Mouse (Mus musculus) E14TG2a.4 (cell line): ENCODE measurements at regions not wholly inside any gene's neighbourhood (a gene's known extent, or its start where the extent isn't known, plus 50 kb on each side); places are given as distances from the start of the nearest gene placed in this dataset.

Source experiments
- CTCF ChIP-seq: conservative IDR thresholded peaks from 2 replicates; pipeline ENCODE4 v1.5.1; 2014; ENCODE audit warnings: low read length
- POU5F1 ChIP-seq: IDR thresholded peaks from 2 replicates; pipeline ENCODE4 v1.6.1; 2014; ENCODE audit warnings: low read length, borderline replicate concordance

DNA sequence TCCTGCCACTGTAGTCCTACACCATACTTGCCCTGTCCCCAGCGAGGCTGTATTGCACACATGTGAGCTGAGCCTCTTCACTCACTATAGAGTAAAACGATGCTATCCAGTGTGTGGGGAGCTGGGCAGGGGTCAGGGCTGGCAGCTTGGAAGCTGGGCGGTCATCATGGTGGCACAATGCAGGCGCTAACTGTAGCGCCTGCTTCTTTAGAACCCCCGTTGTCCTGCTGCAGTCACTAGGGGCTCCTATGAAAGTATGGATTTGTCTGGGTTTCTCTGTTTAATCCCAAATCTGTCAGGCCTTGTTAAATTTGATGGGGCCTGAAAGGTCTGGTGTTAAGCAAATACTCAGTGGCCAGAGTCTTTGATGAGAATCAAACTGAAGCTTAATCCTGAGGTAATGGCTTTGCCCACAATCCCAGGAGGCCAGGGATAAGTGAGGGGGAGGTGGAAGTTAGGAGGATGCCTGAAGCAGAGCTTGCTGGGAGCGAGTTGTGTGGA is 225.8 kb upstream of the Nxpe4 start:
- TF ChIP-seq CTCF (no peak), POU5F1 (no peak)
